Mouse (Mus musculus) embryonic fibroblast, embryonic 13.5 days (primary cell): ENCODE measurements at regions not wholly inside any gene's neighbourhood (a gene's known extent, or its start where the extent isn't known, plus 50 kb on each side); places are given as distances from the start of the nearest gene placed in this dataset.

Source experiments
- CTCF ChIP-seq: IDR thresholded peaks from 2 replicates; pipeline ENCODE4 v1.5.1; 2011; ENCODE audit warnings: mild to moderate bottlenecking, control low read depth, low read length, moderate library complexity, borderline replicate concordance; ENCODE audit not compliant: insufficient read depth
- POLR2A ChIP-seq: IDR thresholded peaks from 2 replicates; pipeline ENCODE4 v1.6.1; 2011; ENCODE audit warnings: low read depth, mild to moderate bottlenecking, control low read depth, low read length, moderate library complexity

DNA sequence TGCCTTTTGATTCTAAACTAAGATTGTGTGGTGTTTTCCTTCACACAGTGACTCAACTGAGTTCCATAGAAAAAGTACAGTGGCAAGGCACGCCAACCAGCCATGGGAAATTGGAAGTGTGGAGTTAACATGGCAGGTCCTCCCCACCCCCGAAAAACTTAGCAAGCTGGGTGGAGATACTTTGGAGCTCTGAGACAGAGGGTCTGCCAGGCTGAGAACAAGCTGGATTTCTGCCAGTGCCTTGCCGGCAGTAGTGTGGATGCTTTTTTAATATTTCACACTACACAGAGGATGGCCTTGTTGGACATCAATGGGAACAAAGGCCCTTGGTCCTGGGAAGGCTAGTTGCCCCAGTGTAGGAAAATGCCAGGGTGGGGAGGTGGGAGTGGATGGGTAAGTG, 269.0 kb upstream of the Klhl1 start:
- TF ChIP-seq POLR2A = no peak
- no peak for TF ChIP-seq CTCF
